Mouse (Mus musculus): ENCODE measurements around the gene Shroom3. TPM values are rescaled to one million over a fixed set of nuclear protein-coding genes. Genes with fewer than 3 reads are reported as not detected.

The Shroom3 gene
- polyA plus RNA-seq, 1 experiment from 2014 or later = 6.6 TPM

- no peak for ATAC-seq (ENCODE audit: insufficient number of reproducible peaks, insufficient read depth, low FRiP score, low TSS enrichment)
- H3K9ac ChIP-seq = no peak overlapping the region
Measured at GRCm38 (mm10) chr5:92841474-92841873, 158.2 kb downstream of the Shroom3 start.

DNA sequence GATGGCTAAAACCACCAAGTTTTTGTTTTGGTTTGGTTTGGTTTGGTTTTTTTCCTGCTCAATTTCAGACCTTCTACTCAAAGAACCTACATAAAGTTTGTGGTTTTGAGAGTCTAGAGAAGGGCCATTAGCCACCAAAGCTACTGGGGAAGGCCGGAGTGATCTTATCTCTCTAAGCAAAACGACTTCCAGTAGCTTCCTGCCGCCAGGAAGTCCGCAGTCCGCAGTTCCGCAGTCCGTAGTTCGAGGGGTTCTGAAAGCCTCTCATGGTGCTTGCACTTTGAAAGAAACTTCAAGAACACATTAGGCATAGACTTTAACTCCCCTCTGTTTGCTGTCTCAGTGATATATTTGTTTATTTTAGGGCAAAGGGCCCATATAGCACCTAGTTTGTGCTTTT is 159.2 kb downstream of the Shroom3 start:
- H3K4me2 ChIP-seq (replicated peaks) = no peak overlapping the region
- H3K9ac ChIP-seq = no peak overlapping the region
- H3K27me3 ChIP-seq = no peaks in the 10 kb centered on the region
- no peaks in the 10 kb centered on the region for H3K36me3 ChIP-seq
- H3K4me1 ChIP-seq = no peaks in the 10 kb centered on the region
- no peaks in the 10 kb centered on the region for H3K9me3 ChIP-seq
- H3K27ac ChIP-seq = no peak overlapping the region
- WGBS = 62% methylated on average over 8 of the region's 8 CpGs
- ATAC-seq (ENCODE audit: insufficient number of reproducible peaks, insufficient read depth, low FRiP score, low TSS enrichment) = no peak
- H3K4me3 ChIP-seq = no peak overlapping the region

More at GRCm38 (mm10) chr5:92841474-92841873, 158.2 kb downstream of the Shroom3 start:
- H3K27ac ChIP-seq = no peak overlapping the region
- H3K4me2 ChIP-seq (replicated peaks) = no peak overlapping the region
- no peaks in the 10 kb centered on the region for H3K4me1 ChIP-seq
- no peaks in the 10 kb centered on the region for H3K9me3 ChIP-seq
- no peak overlapping the region for H3K4me3 ChIP-seq
- no peaks in the 10 kb centered on the region for H3K27me3 ChIP-seq
- H3K36me3 ChIP-seq = no peaks in the 10 kb centered on the region
- 71% methylated on average over 5 of the region's 5 CpGs for WGBS

- no peak overlapping the region for H3K4me3 ChIP-seq
- no peak overlapping the region for H3K9ac ChIP-seq
- no peak overlapping the region for H3K27ac ChIP-seq
- ATAC-seq (ENCODE audit: insufficient number of reproducible peaks, insufficient read depth, low FRiP score, low TSS enrichment) = no peak
- H3K27me3 ChIP-seq = no peaks in the 10 kb centered on the region
- no peaks in the 10 kb centered on the region for H3K36me3 ChIP-seq
- H3K4me1 ChIP-seq = no peaks in the 10 kb centered on the region
- no peak overlapping the region for H3K4me2 ChIP-seq (replicated peaks)
- no peaks in the 10 kb centered on the region for H3K9me3 ChIP-seq
- 74% methylated on average over 3 of the region's 3 CpGs for WGBS
Measured at GRCm38 (mm10) chr5:92842881-92843280, 159.6 kb downstream of the Shroom3 start.

DNA sequence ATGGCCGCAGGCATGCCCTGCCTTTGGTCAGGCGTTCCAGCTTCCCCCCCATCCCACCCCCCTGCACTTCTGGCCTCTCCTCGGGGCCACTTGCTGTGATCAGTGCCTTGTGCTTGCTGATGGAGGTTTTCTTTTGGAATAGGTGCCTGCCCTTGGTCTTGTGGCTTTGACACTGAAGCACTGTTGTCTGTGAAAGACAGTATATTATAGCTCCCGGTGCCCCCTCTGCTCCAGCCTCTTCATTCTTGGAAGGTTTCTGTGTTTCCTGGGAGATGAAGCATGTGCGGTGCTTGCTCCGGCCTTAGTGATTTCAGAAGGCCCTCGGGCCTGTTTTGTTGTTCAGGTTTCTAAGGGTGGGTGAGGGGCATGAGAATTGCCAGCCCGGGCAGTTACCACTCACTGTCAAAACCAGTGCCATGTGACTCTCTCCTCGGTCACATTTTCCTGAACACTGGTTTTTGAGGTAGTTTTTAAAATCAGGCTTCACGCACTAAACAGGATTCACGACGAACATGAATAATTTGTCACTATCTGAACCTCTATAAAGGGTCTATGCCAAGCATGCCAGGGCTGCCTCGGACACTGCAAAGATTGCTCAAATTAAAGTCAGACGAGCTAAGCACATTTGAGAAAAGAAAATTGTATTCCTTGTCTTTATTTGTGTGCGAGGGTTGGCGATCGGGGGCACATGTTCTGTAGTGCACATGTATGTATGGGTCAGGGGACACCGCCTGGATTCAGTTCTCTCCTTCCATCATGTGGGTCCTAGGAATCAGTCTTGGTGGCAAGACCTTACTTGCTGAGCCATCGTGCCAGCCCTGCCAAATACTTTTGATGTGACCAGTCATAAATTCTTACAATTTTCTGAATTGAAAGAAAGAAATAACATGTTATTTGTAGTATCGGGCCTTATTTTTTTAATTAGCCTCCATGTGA is 160.9 kb downstream of the Shroom3 start:
- Histone ChIP-seq H3K9me3 (no peaks in the 10 kb centered on the region), H3K27ac (no peak overlapping the region), H3K27me3 (no peaks in the 10 kb centered on the region), H3K9ac (no peak overlapping the region), H3K4me3 (no peak overlapping the region), H3K4me1 (no peaks in the 10 kb centered on the region), H3K4me2 (replicated peaks) (no peak overlapping the region), H3K36me3 (no peaks in the 10 kb centered on the region)
- WGBS = 59% methylated on average over 20 of the region's 20 CpGs
- no peak for ATAC-seq (ENCODE audit: insufficient number of reproducible peaks, insufficient read depth, low FRiP score, low TSS enrichment)

DNA sequence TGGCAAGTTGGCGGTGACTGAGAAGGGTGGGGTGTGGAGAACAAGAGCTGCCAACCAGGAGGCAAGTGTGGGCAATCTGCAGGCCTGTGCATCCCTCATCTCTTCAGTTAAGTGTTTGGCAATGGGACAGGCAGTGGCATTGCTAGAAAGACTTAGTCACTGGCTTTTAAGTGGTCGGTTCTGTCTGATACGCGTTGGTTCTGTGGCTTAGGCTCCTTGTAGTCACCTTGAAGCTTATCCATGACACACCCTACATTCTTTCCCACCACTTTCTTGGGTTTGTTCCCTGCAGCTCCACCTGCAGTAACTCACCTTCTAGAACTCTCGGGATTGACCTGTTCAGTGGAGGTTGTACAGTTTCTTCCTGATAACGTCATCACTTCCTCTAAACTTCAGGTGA is 166.5 kb downstream of the Shroom3 start:
- H3K9ac ChIP-seq = no peak overlapping the region
- no peak for ATAC-seq (ENCODE audit: insufficient number of reproducible peaks, insufficient read depth, low FRiP score, low TSS enrichment)
- no peaks in the 10 kb centered on the region for H3K36me3 ChIP-seq
- no peak overlapping the region for H3K4me3 ChIP-seq
- H3K9me3 ChIP-seq = no peaks in the 10 kb centered on the region
- H3K4me1 ChIP-seq = no peaks in the 10 kb centered on the region
- no peaks in the 10 kb centered on the region for H3K27me3 ChIP-seq
- WGBS = 86% methylated on average over 6 of the region's 6 CpGs
- H3K4me2 ChIP-seq (replicated peaks) = no peak overlapping the region
- no peak overlapping the region for H3K27ac ChIP-seq

GRCm38 (mm10) chr5:92850925-92851324 is 167.7 kb downstream of the Shroom3 start:
- ATAC-seq (ENCODE audit: insufficient number of reproducible peaks, insufficient read depth, low FRiP score, low TSS enrichment) = no peak
- Histone ChIP-seq H3K4me1 (peaks cover under 1% of the 10 kb centered on the region; the same call in 1 of the 2 replicates), H3K36me3 (no peaks in the 10 kb centered on the region), H3K4me3 (no peak overlapping the region), H3K27ac (no peak overlapping the region), H3K9me3 (no peaks in the 10 kb centered on the region), H3K4me2 (replicated peaks) (no peak overlapping the region), H3K9ac (no peak overlapping the region), H3K27me3 (no peaks in the 10 kb centered on the region)
- 79% methylated on average over 3 of the region's 3 CpGs for WGBS

GRCm38 (mm10) chr5:92854983-92855382 is 171.7 kb downstream of the Shroom3 start:
- no peak overlapping the region for H3K9ac ChIP-seq
- ATAC-seq (ENCODE audit: insufficient number of reproducible peaks, insufficient read depth, low FRiP score, low TSS enrichment) = no peak
- no peak overlapping the region for H3K4me3 ChIP-seq
- no peaks in the 10 kb centered on the region for H3K9me3 ChIP-seq
- H3K4me1 ChIP-seq = peaks cover 7% of the 10 kb centered on the region
- H3K27ac ChIP-seq = no peak overlapping the region
- 69% methylated on average over 4 of the region's 4 CpGs for WGBS
- H3K4me2 ChIP-seq (replicated peaks) = no peak overlapping the region
- H3K36me3 ChIP-seq = no peaks in the 10 kb centered on the region
- H3K27me3 ChIP-seq = no peaks in the 10 kb centered on the region

DNA sequence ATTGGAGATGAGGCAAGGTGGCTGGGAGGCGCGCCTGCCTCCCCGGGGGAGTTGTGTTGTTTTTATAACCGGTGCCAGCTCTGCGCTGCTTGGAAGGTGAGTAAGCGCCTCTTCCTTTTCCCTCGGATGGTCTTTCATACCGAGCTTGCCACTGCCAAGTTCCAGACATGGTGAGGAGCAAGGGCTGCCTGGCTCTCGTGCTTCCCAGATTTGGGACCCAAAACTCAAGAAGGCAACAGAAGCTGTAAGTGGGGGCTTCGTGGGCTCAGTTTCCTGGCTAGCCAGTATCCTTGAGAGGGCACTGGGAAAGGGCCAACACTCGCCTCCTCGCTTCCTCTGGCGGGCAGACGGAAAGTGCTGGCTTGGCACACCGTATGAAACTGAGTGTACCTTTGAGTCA is 173.1 kb downstream of the Shroom3 start:
- Histone ChIP-seq H3K27me3 (no peaks in the 10 kb centered on the region), H3K9ac (no peak overlapping the region), H3K4me3 (no peak overlapping the region), H3K4me1 (peaks cover 9% of the 10 kb centered on the region), H3K36me3 (no peaks in the 10 kb centered on the region), H3K27ac (no peak overlapping the region), H3K9me3 (no peaks in the 10 kb centered on the region), H3K4me2 (replicated peaks) (no peak overlapping the region; the same call in 1 of the 2 replicates)
- ATAC-seq (ENCODE audit: insufficient number of reproducible peaks, insufficient read depth, low FRiP score, low TSS enrichment) = no peak
- 26% methylated on average over 15 of the region's 15 CpGs for WGBS

- no peak overlapping the region for H3K4me3 ChIP-seq
- no peak overlapping the region for H3K4me2 ChIP-seq (replicated peaks)
- no peak for ATAC-seq (ENCODE audit: insufficient number of reproducible peaks, insufficient read depth, low FRiP score, low TSS enrichment)
- H3K27ac ChIP-seq = no peak overlapping the region
- peaks cover 13% of the 10 kb centered on the region for H3K4me1 ChIP-seq
- no peaks in the 10 kb centered on the region for H3K9me3 ChIP-seq
- H3K36me3 ChIP-seq = no peaks in the 10 kb centered on the region
- H3K27me3 ChIP-seq = no peaks in the 10 kb centered on the region
- WGBS = 69% methylated on average over 7 of the region's 7 CpGs
- H3K9ac ChIP-seq = no peak overlapping the region
Measured at GRCm38 (mm10) chr5:92857177-92857576, 173.9 kb downstream of the Shroom3 start.

GRCm38 (mm10) chr5:92858104-92858503 is 174.9 kb downstream of the Shroom3 start:
- no peaks in the 10 kb centered on the region for H3K9me3 ChIP-seq
- no peak for ATAC-seq (ENCODE audit: insufficient number of reproducible peaks, insufficient read depth, low FRiP score, low TSS enrichment)
- H3K4me3 ChIP-seq = no peak overlapping the region
- whole genome bisulfite sequencing = 86% methylated on average over 3 of the region's 3 CpGs
- peaks cover 13% of the 10 kb centered on the region for H3K4me1 ChIP-seq
- no peak overlapping the region for H3K27ac ChIP-seq
- no peaks in the 10 kb centered on the region for H3K27me3 ChIP-seq
- H3K4me2 ChIP-seq (replicated peaks) = no peak overlapping the region
- H3K36me3 ChIP-seq = no peaks in the 10 kb centered on the region
- H3K9ac ChIP-seq = no peak overlapping the region

- Histone ChIP-seq H3K27me3 (no peaks in the 10 kb centered on the region), H3K9ac (no peak overlapping the region), H3K4me3 (no peak overlapping the region), H3K36me3 (no peaks in the 10 kb centered on the region), H3K27ac (no peak overlapping the region), H3K4me1 (peaks cover 13% of the 10 kb centered on the region), H3K4me2 (replicated peaks) (no peak overlapping the region), H3K9me3 (no peaks in the 10 kb centered on the region)
- 93% methylated on average over 4 of the region's 4 CpGs for WGBS
- no peak for ATAC-seq (ENCODE audit: insufficient number of reproducible peaks, insufficient read depth, low FRiP score, low TSS enrichment)
Measured at GRCm38 (mm10) chr5:92858576-92858975, 175.3 kb downstream of the Shroom3 start.

- ATAC-seq (ENCODE audit: insufficient number of reproducible peaks, insufficient read depth, low FRiP score, low TSS enrichment) = no peak
- H3K4me2 ChIP-seq (replicated peaks) = no peak overlapping the region
- H3K4me1 ChIP-seq = peaks cover 6% of the 10 kb centered on the region; the same call in 1 of the 2 replicates
- H3K9me3 ChIP-seq = no peaks in the 10 kb centered on the region
- H3K27me3 ChIP-seq = no peaks in the 10 kb centered on the region
- H3K27ac ChIP-seq = no peak overlapping the region
- no peaks in the 10 kb centered on the region for H3K36me3 ChIP-seq
- H3K9ac ChIP-seq = no peak overlapping the region
- WGBS = 76% methylated on average over 10 of the region's 10 CpGs
- no peak overlapping the region for H3K4me3 ChIP-seq
Measured at GRCm38 (mm10) chr5:92861416-92862112, 178.3 kb downstream of the Shroom3 start.

Data from embryonic facial prominence, embryonic 12.5 days (tissue).